Mouse (Mus musculus): ENCODE measurements around the gene Cnnm3. TPM values are rescaled to one million over a fixed set of nuclear protein-coding genes. Genes with fewer than 3 reads are reported as not detected.

The Cnnm3 gene
- polyA plus RNA-seq, 1 experiment from 2014 or later = 19.2 TPM

DNA sequence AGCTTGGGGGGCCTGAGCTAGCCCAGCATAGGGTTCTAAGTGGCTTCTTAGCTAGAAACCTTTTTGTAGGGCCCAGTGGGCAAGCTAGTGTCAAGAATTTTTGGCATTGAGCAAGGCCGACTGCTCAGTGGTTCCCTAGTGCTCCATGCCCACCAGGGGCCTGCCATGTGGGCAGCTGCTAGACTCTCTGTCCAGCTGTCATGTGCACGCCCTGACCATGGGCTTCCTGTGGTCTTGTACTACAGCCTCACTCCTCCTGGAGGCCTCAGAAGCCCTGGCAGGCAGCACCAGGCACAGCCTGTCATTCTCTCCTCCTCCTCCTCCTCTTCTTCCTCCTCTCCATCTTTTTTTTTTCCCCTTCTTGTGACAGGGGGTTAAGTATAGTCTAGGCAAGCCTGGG is 14.4 kb upstream of the Cnnm3 start:
- CTCF ChIA-PET = interaction anchor here (1.0 to 1.8 kb wide), 4 partner anchors 24 to 172 kb away, joined by 3 to 5 read pairs (median 4); no protein-coding TSS in a partner anchor
- no peak for ATAC-seq
- H3K27me3 ChIP-seq = no peaks in the 10 kb centered on the region
- in situ Hi-C loops (cut with MboI; ENCODE audit: low pct_unique_long_range_greater_than_20kb) = no loop called here
- no peak for DNase-seq (ENCODE audit: low read depth, low spot score)
- no peak for TF ChIP-seq CTCF (IDR thresholded peaks at IDR 0.05)
- POLR2A ChIA-PET = no interaction called here

DNA sequence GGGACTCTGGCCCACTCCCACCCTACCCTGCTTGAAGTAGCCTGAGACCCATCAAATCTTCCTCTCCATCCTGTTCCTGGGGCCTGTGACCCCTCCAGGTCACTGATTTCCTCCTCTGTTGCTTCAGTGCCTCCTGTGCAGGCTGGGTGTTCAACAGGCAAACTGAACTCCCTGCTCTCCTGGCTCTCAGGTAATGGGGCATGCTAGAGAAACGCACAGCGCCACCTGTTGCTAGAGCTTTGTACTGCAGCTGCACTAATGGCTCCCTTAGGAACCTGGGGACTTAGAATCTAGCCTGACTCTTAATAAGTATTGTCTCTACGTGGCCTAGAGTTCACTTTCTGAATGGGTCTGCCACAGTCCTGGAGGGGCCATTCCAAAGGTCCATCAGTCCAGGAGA is 10.4 kb upstream of the Cnnm3 start:
- ChIA-PET CTCF (interaction anchor here (0.9 to 2.1 kb wide), 11 partner anchors 9 to 180 kb away, joined by 3 to 17 read pairs (median 5); no protein-coding TSS in a partner anchor), POLR2A (interaction anchor here (0.6 to 1.4 kb wide), 3 partner anchors 18 to 181 kb away, joined by 3 read pairs; no protein-coding TSS in a partner anchor)
- peak; percentile 44 for ATAC-seq
- TF ChIP-seq CTCF (IDR thresholded peaks at IDR 0.05) = no peak
- in situ Hi-C loops (cut with MboI; ENCODE audit: low pct_unique_long_range_greater_than_20kb) = no loop called here
- no peaks in the 10 kb centered on the region for H3K27me3 ChIP-seq
- DNase-seq (ENCODE audit: low read depth, low spot score) = no peak

DNA sequence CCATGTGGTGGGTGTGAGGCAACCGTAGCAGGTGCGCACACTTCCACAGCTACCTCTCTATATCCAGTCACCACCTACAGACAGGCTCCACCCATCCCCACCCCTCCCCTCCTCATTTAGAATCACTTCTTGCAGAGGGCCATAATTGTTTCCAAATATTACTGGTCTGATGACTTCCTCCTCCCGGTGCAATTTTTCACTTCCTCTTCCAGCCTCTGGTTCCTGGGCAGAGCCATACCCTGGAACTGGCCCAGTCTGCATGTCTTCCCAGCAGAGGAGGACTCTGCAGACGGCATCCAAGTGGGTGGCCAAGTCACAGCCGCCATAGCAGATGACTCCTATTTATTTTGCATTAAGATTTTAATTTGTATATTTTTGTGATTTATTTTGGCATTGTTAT is 3.4 kb upstream of the Cnnm3 start:
- POLR2A ChIA-PET = no interaction called here
- no peaks in the 10 kb centered on the region for H3K27me3 ChIP-seq
- DNase-seq (ENCODE audit: low read depth, low spot score) (no peak), ATAC-seq (no peak)
- CTCF ChIA-PET = no interaction called here
- in situ Hi-C loops (cut with MboI; ENCODE audit: low pct_unique_long_range_greater_than_20kb) = no loop called here
- no peak for TF ChIP-seq CTCF (IDR thresholded peaks at IDR 0.05)

DNA sequence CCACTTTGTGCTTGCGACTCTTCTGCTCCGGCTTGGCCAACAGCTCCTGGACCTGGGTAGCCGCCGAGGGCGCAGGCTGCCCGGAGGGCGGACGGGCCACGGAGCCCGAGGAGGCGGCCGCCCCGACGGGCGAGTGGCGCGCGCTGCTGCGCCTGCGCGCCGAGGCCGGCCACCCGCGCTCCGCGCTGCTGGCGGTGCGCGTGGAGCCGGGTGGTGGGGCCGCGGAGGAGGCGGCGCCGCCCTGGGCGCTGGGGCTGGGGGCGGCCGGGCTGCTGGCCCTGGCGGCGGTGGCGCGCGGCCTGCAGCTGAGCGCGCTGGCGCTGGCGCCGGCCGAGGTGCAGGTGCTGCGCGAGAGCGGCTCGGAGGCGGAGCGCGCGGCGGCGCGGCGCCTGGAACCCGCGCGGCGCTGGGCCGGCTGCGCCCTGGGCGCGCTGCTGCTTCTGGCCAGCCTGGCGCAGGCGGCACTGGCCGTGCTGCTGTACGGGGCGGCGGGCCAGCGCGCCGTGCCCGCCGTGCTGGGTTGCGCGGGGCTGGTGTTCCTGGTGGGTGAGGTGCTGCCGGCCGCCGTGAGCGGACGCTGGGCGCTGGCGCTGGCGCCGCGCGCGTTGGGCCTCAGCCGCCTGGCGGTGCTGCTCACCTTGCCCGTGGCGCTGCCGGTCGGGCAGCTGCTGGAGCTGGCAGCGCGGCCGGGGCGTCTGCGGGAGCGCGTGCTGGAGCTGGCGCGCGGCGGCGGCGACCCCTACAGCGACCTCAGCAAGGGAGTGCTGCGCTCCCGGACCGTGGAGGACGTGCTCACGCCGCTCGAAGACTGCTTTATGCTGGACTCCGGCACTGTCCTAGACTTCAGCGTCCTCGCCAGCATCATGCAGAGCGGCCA is 660 bp downstream of the Cnnm3 start:
- POLR2A ChIA-PET = interaction anchor here (1.0 kb wide), 1 partner anchor 34 kb away, joined by 3 read pairs; the partner anchor contains the start of gene Ankrd39
- CTCF ChIA-PET = interaction anchor here (1.3 kb wide), 1 partner anchor 12 kb away, joined by 5 read pairs; no protein-coding TSS in a partner anchor
- peak; percentile 42 for ATAC-seq
- TF ChIP-seq CTCF (IDR thresholded peaks at IDR 0.05) = no peak
- in situ Hi-C loops (cut with MboI; ENCODE audit: low pct_unique_long_range_greater_than_20kb) = no loop called here
- DNase-seq (ENCODE audit: low read depth, low spot score) = no peak
- H3K27me3 ChIP-seq = no peaks in the 10 kb centered on the region

DNA sequence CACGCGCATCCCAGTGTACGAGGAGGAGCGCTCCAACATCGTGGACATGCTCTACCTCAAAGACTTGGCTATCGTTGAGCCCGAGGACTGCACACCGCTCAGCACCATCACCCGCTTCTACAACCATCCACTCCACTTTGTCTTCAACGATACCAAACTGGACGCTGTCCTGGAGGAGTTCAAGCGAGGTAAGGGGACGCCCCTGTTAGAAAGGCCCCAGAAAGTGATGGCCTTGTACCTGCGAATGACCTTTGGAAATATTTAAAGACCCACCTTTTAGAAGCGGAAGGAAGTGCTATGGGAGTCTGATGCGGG is 1.3 kb downstream of the Cnnm3 start:
- no peaks in the 10 kb centered on the region for H3K27me3 ChIP-seq
- in situ Hi-C loops (cut with MboI; ENCODE audit: low pct_unique_long_range_greater_than_20kb) = no loop called here
- ATAC-seq (no peak), DNase-seq (ENCODE audit: low read depth, low spot score) (no peak)
- TF ChIP-seq CTCF (IDR thresholded peaks at IDR 0.05) = no peak
- POLR2A ChIA-PET = no interaction called here
- CTCF ChIA-PET = interaction anchor here (1.2 to 1.3 kb wide), 2 partner anchors 12 to 189 kb away, joined by 3 to 5 read pairs; no protein-coding TSS in a partner anchor

DNA sequence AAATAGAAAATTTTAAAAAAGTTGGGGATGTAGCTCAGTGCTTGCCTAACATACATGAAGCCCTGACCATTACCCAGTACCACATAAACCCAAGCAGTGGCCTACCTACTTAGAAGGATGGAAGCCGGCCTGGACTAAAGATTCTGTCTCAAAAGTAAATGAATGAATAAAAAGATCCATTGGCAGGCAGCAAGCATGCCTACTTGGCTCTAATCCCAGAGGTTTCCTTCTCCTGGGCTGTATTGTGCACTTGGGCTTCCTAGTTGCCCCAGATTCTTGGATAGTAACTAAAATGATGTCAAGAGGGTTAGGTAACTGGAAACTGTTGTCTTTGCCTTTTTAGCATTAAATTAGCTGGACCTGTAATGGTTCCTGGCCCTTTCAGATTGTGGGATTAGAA is 1.6 kb downstream of the Cnnm3 start:
- ATAC-seq (no peak), DNase-seq (ENCODE audit: low read depth, low spot score) (no peak)
- TF ChIP-seq CTCF (IDR thresholded peaks at IDR 0.05) = no peak
- CTCF ChIA-PET = interaction anchor here (1.2 to 1.3 kb wide), 2 partner anchors 13 to 189 kb away, joined by 3 to 5 read pairs; no protein-coding TSS in a partner anchor
- in situ Hi-C loops (cut with MboI; ENCODE audit: low pct_unique_long_range_greater_than_20kb) = no loop called here
- POLR2A ChIA-PET = no interaction called here
- no peaks in the 10 kb centered on the region for H3K27me3 ChIP-seq

DNA sequence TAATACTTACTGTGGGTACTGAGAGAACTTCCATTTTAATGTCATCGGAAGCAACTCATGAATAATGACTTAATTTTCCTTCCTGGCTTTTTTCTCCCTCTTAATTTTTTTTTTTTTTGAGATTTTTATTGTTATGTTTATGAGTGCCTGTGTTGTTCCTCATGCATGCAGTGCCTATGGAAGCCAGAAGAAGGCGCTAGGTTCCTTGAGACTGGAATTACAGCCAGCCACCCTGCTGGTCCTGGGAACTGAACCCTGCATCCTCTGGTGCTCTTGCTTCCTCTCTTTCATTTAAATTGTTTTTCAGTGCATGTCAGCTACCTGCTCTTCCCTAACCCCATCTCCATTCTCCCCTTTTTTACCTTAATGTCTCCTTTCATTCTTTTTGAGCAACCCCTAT is 2.1 kb downstream of the Cnnm3 start:
- no peak for TF ChIP-seq CTCF (IDR thresholded peaks at IDR 0.05)
- CTCF ChIA-PET = interaction anchor here (1.2 to 1.3 kb wide), 2 partner anchors 13 to 190 kb away, joined by 3 to 5 read pairs; no protein-coding TSS in a partner anchor

DNA sequence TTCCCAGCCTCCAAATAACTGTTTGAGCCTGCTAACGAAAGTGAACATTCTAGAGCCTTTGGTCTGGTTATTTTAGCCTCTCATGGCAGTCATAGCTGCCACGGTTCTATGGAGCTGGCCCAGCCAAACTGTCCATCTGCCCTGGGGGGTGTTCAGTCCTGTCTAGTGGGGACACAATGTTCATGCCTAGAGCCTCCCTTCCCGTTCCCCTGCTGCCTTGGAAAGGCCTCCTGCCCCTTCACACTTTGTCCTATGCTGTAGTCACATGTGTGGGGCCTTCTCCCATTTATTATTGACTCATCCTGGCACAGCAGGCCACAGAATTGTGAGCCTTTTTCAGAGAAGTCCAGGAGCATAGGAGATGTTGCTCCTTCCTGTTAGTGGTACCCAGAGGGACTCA is 6.6 kb downstream of the Cnnm3 start:
- DNase-seq (ENCODE audit: low read depth, low spot score) (no peak), ATAC-seq (no peak)
- in situ Hi-C loops (cut with MboI; ENCODE audit: low pct_unique_long_range_greater_than_20kb) = no loop called here
- ChIA-PET CTCF (no interaction called here), POLR2A (interaction anchor here (0.6 kb wide), 1 partner anchor 15 kb away, joined by 3 read pairs; no protein-coding TSS in a partner anchor)
- TF ChIP-seq CTCF (IDR thresholded peaks at IDR 0.05) = no peak
- no peaks in the 10 kb centered on the region for H3K27me3 ChIP-seq

More for the DNA sequence above, 2.1 kb downstream of the Cnnm3 start:
- no peaks in the 10 kb centered on the region for H3K27me3 ChIP-seq
- POLR2A ChIA-PET = no interaction called here
- in situ Hi-C loops (cut with MboI; ENCODE audit: low pct_unique_long_range_greater_than_20kb) = no loop called here
- no peak for DNase-seq (ENCODE audit: low read depth, low spot score)
- ATAC-seq = no peak

DNA sequence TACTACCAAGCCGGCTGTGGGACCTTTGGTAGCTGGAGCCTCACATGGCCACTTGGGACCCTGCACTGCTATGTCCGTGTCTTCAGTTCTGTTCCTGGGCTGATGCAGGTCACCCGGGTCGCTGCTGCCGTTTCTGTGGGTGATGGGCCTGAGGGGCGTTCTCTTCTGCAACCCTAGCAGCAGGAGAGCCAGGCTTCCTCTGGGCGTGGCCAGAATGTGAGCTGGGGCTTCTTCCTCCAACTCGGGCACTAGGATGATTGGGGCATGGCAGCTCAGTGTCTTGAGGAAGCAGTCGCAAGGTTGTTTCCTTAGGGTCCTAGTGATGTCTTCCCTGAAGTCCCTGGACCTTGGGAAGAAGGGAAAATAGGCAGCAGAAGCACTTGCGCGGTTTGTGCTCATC is 8.0 kb downstream of the Cnnm3 start:
- ATAC-seq (no peak), DNase-seq (ENCODE audit: low read depth, low spot score) (no peak)
- H3K27me3 ChIP-seq = no peaks in the 10 kb centered on the region
- ChIA-PET POLR2A (no interaction called here), CTCF (no interaction called here)
- no peak for TF ChIP-seq CTCF (IDR thresholded peaks at IDR 0.05)
- in situ Hi-C loops (cut with MboI; ENCODE audit: low pct_unique_long_range_greater_than_20kb) = no loop called here

DNA sequence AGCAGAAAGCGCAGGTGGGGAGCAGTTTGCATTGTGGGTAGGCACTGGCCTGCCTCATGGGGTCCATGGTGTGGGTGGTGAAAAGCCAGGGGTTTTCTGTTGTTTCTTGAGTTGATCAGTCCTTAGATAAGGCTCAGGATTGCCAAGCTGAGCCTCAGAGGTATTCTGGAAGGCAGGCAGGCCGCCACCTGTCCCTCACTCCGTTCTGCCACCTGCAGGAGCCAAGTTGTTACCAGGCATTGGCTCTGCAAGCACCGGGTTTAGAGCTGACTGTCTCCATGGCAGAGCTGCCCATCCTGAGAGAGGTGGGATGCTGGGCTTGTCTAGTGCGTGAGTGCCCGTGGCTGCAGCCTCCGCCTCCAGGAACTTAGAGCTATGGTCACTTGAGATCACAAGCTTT is 10.5 kb downstream of the Cnnm3 start:
- CTCF ChIA-PET = no interaction called here
- POLR2A ChIA-PET = no interaction called here
- H3K27me3 ChIP-seq = no peaks in the 10 kb centered on the region
- in situ Hi-C loops (cut with MboI; ENCODE audit: low pct_unique_long_range_greater_than_20kb) = no loop called here
- no peak for ATAC-seq
- no peak for DNase-seq (ENCODE audit: low read depth, low spot score)
- TF ChIP-seq CTCF (IDR thresholded peaks at IDR 0.05) = no peak

DNA sequence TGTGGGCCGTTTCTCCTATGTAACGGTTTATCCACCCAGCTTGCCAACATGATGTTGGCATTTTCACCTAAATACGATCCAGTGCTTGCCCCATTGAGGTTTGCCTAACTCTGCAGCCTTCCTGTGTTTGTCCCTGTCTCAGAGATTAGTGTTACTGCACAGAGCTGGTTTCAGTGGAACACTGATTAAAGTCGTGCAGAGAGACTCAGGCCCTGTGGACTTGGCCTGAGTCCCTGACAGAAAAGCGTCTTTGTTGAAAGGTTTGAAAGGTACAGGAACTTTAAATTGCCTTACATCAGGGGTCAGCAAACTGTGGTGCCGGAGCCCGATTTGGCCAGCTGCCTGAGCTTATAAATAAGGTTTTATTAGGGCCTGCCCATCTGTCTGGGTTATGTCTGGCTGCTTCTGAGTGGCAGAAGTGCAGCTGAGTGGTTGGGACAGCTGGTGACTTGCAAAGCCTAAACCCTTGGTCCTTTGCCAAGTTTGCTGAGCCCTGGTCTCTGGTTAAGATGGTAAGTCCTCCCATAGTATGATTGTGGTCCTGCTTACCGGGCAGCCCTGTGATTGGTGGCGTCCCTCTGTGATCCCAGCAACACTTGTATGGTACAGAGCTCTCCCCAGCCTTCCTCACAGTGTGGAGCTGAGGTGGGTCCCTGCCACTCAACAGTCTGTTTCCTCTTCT is 11.8 kb downstream of the Cnnm3 start:
- CTCF ChIA-PET = interaction anchor here (1.1 to 1.4 kb wide), 2 partner anchors 21 to 24 kb away, joined by 3 to 5 read pairs; partner anchors contain the start of gene Ankrd39

More for the DNA sequence above, 11.8 kb downstream of the Cnnm3 start:
- DNase-seq (ENCODE audit: low read depth, low spot score) (no peak), ATAC-seq (no peak)
- in situ Hi-C loops (cut with MboI; ENCODE audit: low pct_unique_long_range_greater_than_20kb) = no loop called here
- POLR2A ChIA-PET = no interaction called here
- H3K27me3 ChIP-seq = no peaks in the 10 kb centered on the region
- TF ChIP-seq CTCF (IDR thresholded peaks at IDR 0.05) = no peak

Data from Patski (cell line).